Mouse (Mus musculus) midbrain, embryonic 11.5 days (tissue): ENCODE data around the gene Gm20695. TPM values are rescaled to one million over a fixed set of nuclear protein-coding genes. Genes with fewer than 3 reads are reported as not detected.

ENCODE experiments used
- ATAC-seq: fragments of 200-750 bp; cut with Nextera tagmentation; 2 replicates; pipeline ENCODE4 v1.8.0; 2017; ENCODE audit warnings: moderate TSS enrichment, moderate library complexity; ENCODE audit not compliant: low FRiP score
- DNase-seq: peaks from one replicate; pipeline ENCODE4 v3.0.0; 2015; ENCODE audit warnings: low spot score; ENCODE audit errors: missing footprints
- H3K27ac ChIP-seq: fragments of 300-500 bp; sonication (generic); 2 replicates; pipeline ENCODE4 v1.5.1; 2014; ENCODE audit warnings: low read depth, low read length
- H3K27me3 ChIP-seq: fragments of 300-500 bp; sonication (generic); 2 replicates; pipeline ENCODE4 v1.6.1; 2014; ENCODE audit warnings: mild to moderate bottlenecking, low read length, moderate library complexity, mixed read lengths; ENCODE audit not compliant: control insufficient read depth, insufficient read depth
- H3K36me3 ChIP-seq: fragments of 300-500 bp; sonication (generic); 2 replicates; pipeline ENCODE4 v1.6.1; 2014; ENCODE audit warnings: mild to moderate bottlenecking, low read length, moderate library complexity, mixed read lengths; ENCODE audit not compliant: control insufficient read depth, insufficient read depth
- H3K4me1 ChIP-seq: fragments of 300-500 bp; sonication (generic); 2 replicates; pipeline ENCODE4 v1.6.1; 2014; ENCODE audit warnings: low read length; ENCODE audit not compliant: control insufficient read depth, insufficient read depth
- H3K4me2 ChIP-seq: fragments of 300-500 bp; sonication (generic); 2 replicates; pipeline ENCODE4 v1.6.1; 2014; ENCODE audit warnings: mild to moderate bottlenecking, moderate library complexity
- H3K4me3 ChIP-seq: fragments of 300-500 bp; sonication (generic); 2 replicates; pipeline ENCODE4 v1.5.1; 2014; ENCODE audit warnings: low read depth, low read length
- H3K9ac ChIP-seq: fragments of 300-500 bp; sonication (generic); 2 replicates; pipeline ENCODE4 v1.6.1; 2014; ENCODE audit warnings: low read length
- H3K9me3 ChIP-seq: fragments of 300-500 bp; sonication (generic); 2 replicates; pipeline ENCODE4 v1.6.1; 2016; ENCODE audit warnings: low read length; ENCODE audit not compliant: control insufficient read depth
- WGBS: fragments of 180-500 bp; shearing (Covaris S2); extraction: QIAGEN DNeasy Blood & Tissue Kit; methylation state at CpG from one replicate; pipeline ENCODE4 v1.1.7; 2014; 5-methylcytosine and 5-hydroxymethylcytosine counted together
- polyA plus RNA-seq: library from polyadenylated mRNA; unstranded; fragments of >200 nt; fragmentation: Nextera tagmentation; extraction: Ambion mirVana; gene quantifications from 2 replicates; pipeline ENCODE4 v1.2.1, GENCODE M21; 2014

The Gm20695 gene
- polyA plus RNA-seq, 1 experiment from 2014 or later = 4.4 TPM

DNA sequence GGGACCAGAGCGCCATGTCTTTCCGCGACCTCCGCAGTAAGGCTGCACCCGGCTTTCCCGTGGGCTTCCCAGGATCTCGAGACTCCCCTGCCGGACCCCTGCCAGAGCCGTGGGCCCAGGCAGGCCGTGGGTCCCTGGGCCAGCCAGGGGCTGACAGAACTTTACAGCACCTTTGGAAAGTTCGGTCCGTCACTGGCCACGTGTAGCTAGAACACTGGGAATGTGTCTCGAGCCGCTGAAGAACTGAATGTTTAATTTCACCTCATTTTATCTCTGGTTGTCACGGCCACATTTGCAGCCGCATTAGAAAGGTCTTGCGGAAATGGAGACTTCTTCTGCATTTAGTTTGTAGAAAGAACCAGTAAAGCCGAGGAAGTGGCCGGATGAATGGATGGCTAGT lies 24.7 kb downstream of the Gm20695 start:
- 11% methylated on average over 20 of the region's 20 CpGs for WGBS
- Histone ChIP-seq H3K4me3 (peak overlapping the region; percentile 56), H3K27me3 (no peaks in the 10 kb centered on the region), H3K4me2 (peak overlapping the region; percentile 78), H3K9ac (peak overlapping the region; percentile 70), H3K36me3 (peaks cover 2% of the 10 kb centered on the region; the same call in 1 of the 2 replicates), H3K9me3 (no peaks in the 10 kb centered on the region), H3K27ac (no peak overlapping the region), H3K4me1 (peaks cover 7% of the 10 kb centered on the region)
- DNase-seq (no peak), ATAC-seq (no peak)

DNA sequence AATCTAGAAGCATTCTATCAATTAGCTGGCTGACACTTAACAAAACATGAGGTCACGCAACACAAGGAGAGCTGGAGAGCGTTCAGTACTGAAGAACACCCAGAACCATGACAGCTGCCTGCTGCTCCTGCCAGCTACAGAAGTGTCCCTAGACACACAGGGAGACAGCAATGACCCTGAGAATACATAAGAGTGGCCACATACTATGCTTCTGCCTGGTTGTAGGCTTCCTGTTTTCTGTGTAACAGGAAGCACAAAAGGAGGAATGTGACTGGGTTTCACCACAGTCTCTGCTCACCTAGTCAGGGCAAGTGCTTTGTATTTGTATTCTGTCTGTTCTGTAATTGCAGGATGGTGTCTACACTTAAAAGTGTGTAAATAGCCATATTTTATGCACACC lies 36.3 kb downstream of the Gm20695 start:
- H3K36me3 ChIP-seq = no peaks in the 10 kb centered on the region; the same call in 1 of the 2 replicates
- WGBS = 90% methylated on average over 2 of the region's 2 CpGs
- H3K27me3 ChIP-seq = no peaks in the 10 kb centered on the region
- no peaks in the 10 kb centered on the region for H3K9me3 ChIP-seq
- no peak overlapping the region for H3K27ac ChIP-seq
- DNase-seq (no peak), ATAC-seq (no peak)
- H3K4me3 ChIP-seq = no peak overlapping the region
- H3K4me1 ChIP-seq = no peaks in the 10 kb centered on the region
- no peak overlapping the region for H3K9ac ChIP-seq
- H3K4me2 ChIP-seq = no peak overlapping the region

DNA sequence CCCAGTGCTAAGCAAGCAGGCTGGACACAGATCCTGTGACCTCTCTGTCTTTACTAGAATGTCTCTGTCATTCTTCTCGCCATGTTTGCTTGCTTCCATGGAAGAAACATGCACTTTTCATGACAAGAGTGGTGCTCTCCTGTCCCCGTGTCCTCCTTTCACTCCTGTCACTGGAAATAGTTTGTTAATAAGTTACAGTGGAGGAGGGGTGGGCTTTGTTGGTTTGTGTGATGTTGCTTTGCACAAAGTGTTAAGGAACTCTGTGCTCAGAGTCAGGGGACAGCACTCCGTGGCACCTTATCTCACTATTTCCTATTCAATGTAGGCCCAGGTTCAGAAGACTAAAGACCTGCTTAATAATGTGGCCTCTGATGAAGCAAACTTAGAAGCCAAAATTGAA lies 39.1 kb downstream of the Gm20695 start:
- ATAC-seq (no peak), DNase-seq (no peak)
- Histone ChIP-seq H3K9me3 (no peaks in the 10 kb centered on the region), H3K4me2 (no peak overlapping the region), H3K36me3 (peaks cover 3% of the 10 kb centered on the region), H3K27me3 (no peaks in the 10 kb centered on the region), H3K27ac (no peak overlapping the region), H3K4me3 (no peak overlapping the region), H3K4me1 (no peaks in the 10 kb centered on the region), H3K9ac (no peak overlapping the region)
- 84% methylated on average over 3 of the region's 3 CpGs for WGBS

DNA sequence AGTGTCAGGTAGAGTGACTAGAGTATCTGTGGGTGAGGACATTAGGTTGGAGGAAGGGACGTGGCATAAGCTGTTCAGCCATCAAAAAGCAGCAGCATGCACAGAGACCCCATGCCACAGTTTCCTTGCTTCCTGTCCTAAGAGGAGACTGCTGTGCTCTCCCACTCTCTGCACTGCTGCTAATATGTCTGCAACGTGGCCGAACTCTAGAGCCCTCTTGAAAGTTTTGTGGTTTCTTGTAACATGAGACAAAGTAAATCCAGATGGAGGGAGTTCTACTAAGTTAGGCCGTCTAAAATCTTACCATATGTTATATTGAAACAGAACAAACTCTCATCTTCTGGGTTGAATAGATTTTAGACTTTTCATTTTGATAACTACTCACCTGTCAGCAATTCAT lies 39.5 kb downstream of the Gm20695 start:
- H3K27me3 ChIP-seq = no peaks in the 10 kb centered on the region
- no peak overlapping the region for H3K9ac ChIP-seq
- H3K9me3 ChIP-seq = no peaks in the 10 kb centered on the region
- no peak overlapping the region for H3K4me3 ChIP-seq
- peaks cover 3% of the 10 kb centered on the region for H3K36me3 ChIP-seq
- 74% methylated on average over 4 of the region's 4 CpGs for WGBS
- H3K4me1 ChIP-seq = no peaks in the 10 kb centered on the region
- ATAC-seq = no peak
- DNase-seq = no peak
- H3K27ac ChIP-seq = no peak overlapping the region
- H3K4me2 ChIP-seq = no peak overlapping the region

DNA sequence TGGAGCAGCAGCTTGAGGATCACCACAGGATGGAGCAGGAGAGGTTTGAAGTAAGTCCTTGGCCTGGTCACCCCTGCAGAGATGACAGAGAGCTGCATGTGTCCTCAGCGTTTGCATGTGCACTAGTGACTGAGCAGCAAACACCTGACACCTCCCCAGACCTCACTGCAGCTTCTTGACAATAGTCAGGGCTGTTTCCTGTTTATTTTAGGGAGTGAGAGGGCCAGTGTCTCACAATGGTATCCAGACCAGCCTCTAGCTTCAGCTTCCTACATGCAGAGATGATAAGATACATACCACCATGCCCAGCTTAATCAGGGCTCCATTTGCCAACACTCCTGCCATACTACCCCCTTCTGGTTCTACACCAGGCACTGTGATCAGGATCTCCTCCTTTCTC lies 44.1 kb downstream of the Gm20695 start:
- ATAC-seq (no peak), DNase-seq (no peak)
- Histone ChIP-seq H3K27ac (no peak overlapping the region), H3K9me3 (no peaks in the 10 kb centered on the region), H3K4me2 (no peak overlapping the region), H3K4me1 (no peaks in the 10 kb centered on the region), H3K4me3 (no peak overlapping the region), H3K36me3 (peaks cover 5% of the 10 kb centered on the region), H3K9ac (no peak overlapping the region), H3K27me3 (no peaks in the 10 kb centered on the region)
- WGBS = 50% methylated on average over 1 of the region's 1 CpGs

DNA sequence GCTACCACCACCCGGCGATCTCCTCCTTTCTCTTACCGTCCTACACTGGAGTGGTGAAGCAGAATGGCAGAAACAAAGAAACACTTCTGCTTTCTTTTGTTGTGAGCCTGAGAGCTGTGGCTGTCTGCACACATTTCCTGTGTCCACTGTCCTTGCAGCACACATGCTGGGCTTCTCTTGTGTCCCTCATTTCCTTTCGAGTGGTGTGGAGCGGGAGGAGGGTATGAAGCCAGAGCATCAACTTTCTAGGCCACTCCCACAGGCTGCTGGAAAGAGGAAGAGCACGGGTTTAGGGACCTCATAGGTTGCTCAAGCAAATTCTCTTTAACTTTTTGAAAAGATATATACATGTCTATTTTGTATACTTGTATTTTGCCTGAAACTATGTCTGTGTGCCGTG lies 44.7 kb downstream of the Gm20695 start:
- Histone ChIP-seq H3K27ac (no peak overlapping the region), H3K9me3 (no peaks in the 10 kb centered on the region), H3K4me2 (no peak overlapping the region), H3K4me3 (no peak overlapping the region), H3K4me1 (no peaks in the 10 kb centered on the region), H3K27me3 (no peaks in the 10 kb centered on the region), H3K9ac (no peak overlapping the region), H3K36me3 (peaks cover 7% of the 10 kb centered on the region)
- DNase-seq (no peak), ATAC-seq (no peak)
- 78% methylated on average over 7 of the region's 7 CpGs for WGBS

DNA sequence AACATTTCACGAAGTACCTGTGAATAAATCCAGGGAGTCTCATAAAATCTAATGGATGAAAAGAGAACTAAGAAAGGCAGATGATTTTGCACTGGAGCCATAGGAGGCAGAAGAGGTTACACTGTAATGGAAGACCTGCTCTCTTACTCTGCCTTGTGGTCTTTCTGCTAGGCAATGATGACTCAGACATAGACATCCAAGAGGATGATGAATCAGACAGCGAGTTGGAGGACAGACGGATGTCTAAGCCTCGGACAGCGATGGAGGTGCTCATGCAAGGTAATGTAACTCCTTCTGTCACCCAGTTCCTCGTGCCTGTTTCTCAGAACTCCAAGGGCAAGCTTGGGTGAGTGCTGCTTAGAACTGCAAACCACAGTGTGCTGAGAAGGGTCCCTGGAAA lies 49.1 kb downstream of the Gm20695 start:
- WGBS = 95% methylated on average over 6 of the region's 6 CpGs
- Histone ChIP-seq H3K27ac (no peak overlapping the region), H3K36me3 (peaks cover 10% of the 10 kb centered on the region), H3K9me3 (no peaks in the 10 kb centered on the region), H3K27me3 (no peaks in the 10 kb centered on the region), H3K9ac (no peak overlapping the region), H3K4me2 (no peak overlapping the region), H3K4me1 (no peaks in the 10 kb centered on the region), H3K4me3 (no peak overlapping the region)
- no peak for ATAC-seq
- no peak for DNase-seq

DNA sequence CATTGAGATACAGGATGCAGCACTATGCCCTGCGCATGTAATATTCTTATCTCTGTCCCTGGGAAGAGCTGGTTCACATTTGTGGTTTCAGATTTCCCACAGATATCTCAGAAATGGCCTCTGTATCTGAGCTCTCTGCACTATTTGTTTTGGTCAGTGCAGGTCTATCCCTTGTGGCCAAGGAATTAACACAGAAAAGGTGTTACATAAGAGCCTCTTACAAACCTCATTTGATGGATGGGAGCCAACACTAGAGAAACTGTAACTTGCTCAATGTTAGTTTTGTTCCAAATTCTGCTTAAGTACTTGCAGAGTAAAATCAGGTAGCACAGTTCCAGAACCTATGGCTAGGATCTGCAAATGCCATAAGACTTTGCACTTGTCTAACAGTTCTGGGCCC lies 49.6 kb downstream of the Gm20695 start:
- no peak overlapping the region for H3K4me2 ChIP-seq
- no peaks in the 10 kb centered on the region for H3K9me3 ChIP-seq
- ATAC-seq (no peak), DNase-seq (no peak)
- H3K36me3 ChIP-seq = peaks cover 10% of the 10 kb centered on the region
- H3K27ac ChIP-seq = no peak overlapping the region
- H3K9ac ChIP-seq = no peak overlapping the region
- no peak overlapping the region for H3K4me3 ChIP-seq
- H3K27me3 ChIP-seq = no peaks in the 10 kb centered on the region
- WGBS = 97% methylated on average over 1 of the region's 1 CpGs
- no peaks in the 10 kb centered on the region for H3K4me1 ChIP-seq

DNA sequence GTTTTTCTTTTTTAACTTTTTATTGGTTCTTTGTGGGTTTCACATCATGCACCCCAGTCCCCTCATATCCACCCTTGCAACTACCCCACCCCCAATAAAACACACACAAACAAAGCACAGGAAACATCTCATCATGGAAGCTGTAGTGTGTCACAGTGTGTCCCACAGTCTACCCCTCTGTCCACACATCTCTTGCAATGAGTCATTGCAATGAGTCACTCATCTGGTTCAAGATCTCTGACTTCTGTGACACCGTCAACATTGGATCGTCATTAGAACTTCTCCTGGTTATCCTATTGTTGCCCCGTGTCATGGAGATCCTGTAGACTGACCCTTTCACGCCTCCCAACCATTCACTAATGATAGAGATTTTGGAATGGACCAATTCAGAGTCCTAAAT lies 50.3 kb downstream of the Gm20695 start:
- peaks cover 10% of the 10 kb centered on the region for H3K36me3 ChIP-seq

DNA sequence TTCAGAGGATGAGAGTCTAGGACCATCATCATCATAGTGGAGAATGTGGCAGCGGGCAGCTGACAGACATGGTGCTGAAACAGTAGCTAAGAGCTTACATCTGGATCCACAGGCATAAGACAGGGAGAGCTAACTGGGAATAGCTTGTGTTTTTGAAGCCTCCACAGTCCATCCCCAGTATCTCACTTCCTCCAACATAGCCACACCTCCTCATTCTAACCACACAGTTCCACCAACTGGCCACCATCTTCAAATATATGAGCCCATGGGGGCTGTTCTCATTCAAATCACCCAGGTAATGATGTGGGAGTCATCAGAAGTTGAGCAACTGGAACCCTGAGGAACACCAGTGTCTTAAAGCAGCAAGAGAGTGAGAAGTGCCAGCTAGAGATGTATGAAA lies 66.7 kb downstream of the Gm20695 start:
- no peak for ATAC-seq
- no peak overlapping the region for H3K27ac ChIP-seq
- 90% methylated on average over 1 of the region's 1 CpGs for WGBS

More for the DNA sequence above, 50.3 kb downstream of the Gm20695 start:
- ATAC-seq (no peak), DNase-seq (no peak)
- no peaks in the 10 kb centered on the region for H3K4me1 ChIP-seq
- no peaks in the 10 kb centered on the region for H3K9me3 ChIP-seq
- no peak overlapping the region for H3K4me2 ChIP-seq
- H3K27me3 ChIP-seq = no peaks in the 10 kb centered on the region
- no peak overlapping the region for H3K4me3 ChIP-seq
- H3K27ac ChIP-seq = no peak overlapping the region
- no peak overlapping the region for H3K9ac ChIP-seq
- WGBS = 90% methylated on average over 4 of the region's 4 CpGs

More for the DNA sequence above, 66.7 kb downstream of the Gm20695 start:
- no peak overlapping the region for H3K4me3 ChIP-seq
- H3K9me3 ChIP-seq = no peaks in the 10 kb centered on the region
- no peak overlapping the region for H3K4me2 ChIP-seq
- DNase-seq = no peak
- H3K36me3 ChIP-seq = no peaks in the 10 kb centered on the region
- H3K27me3 ChIP-seq = no peaks in the 10 kb centered on the region
- no peak overlapping the region for H3K9ac ChIP-seq
- no peaks in the 10 kb centered on the region for H3K4me1 ChIP-seq
